Mouse (Mus musculus): ENCODE measurements around the gene Anks4b. TPM values are rescaled to one million over a fixed set of nuclear protein-coding genes. Genes with fewer than 3 reads are reported as not detected.

Anks4b gene
- total and polyA plus RNA-seq, 3 experiments, result 0.10 to 0.20 TPM; not detected in 1

- no peak for TF ChIP-seq EP300 (IDR thresholded peaks at IDR 0.05; ENCODE audit: insufficient read depth, low read depth, low read length)
- no peak for TF ChIP-seq POLR2A (IDR thresholded peaks at IDR 0.05; ENCODE audit: insufficient read depth, low read depth, low read length)
- TF ChIP-seq CTCF (IDR thresholded peaks at IDR 0.05), result no peak
- no peak for DNase-seq
These were observed 30.9 kb upstream of the Anks4b start for GRCm38 (mm10) chr7:120142743-120143142.

DNA sequence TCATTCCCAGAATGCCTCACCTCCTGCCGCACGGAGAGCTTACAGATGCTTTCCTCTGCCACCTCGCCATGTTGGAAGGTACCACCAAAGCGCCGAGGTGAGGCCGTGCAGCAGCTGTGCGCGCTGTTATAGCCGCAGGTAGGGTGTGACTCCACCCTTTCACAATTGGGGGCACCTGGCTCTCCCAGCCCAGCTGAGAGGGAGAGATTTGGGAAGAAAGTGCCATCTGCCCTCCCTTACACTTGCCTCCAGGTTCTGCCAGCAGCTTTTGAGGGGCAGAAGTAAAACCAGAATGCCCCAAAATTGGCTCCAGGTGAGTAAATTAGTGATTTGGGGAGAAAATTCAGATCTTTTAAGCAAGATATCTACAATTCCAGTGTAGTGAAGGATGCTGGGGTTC lies 28.5 kb upstream of the Anks4b start, which contains the start of gene Zp2:
Gene Zp2 (minus strand): TSS at position 101 of the 400 bp plus-strand sequence.
- 65% methylated on average over 9 of the region's 9 CpGs for WGBS
- Histone ChIP-seq H3K27me3 (ENCODE audit: control insufficient read depth, insufficient read depth, low read length) (no peaks in the 10 kb centered on the region), H3K36me3 (ENCODE audit: control insufficient read depth, insufficient read depth, low read length) (no peaks in the 10 kb centered on the region; the same call in 1 of the 2 replicates), H3K4me1 (ENCODE audit: control insufficient read depth, insufficient read depth, low read length) (no peaks in the 10 kb centered on the region; the same call in 1 of the 2 replicates), H3K9ac (ENCODE audit: low read depth, low read length) (no peak within 1 kb of the TSS), H3K4me3 (no peak within 1 kb of the TSS), H3K79me2 (replicated peaks; ENCODE audit: control insufficient read depth, insufficient read depth, low read length) (no peaks in the 10 kb centered on the region), H3K27ac (no peak within 1 kb of the TSS)
- DNase-seq, result no peak
- intact Hi-C loops (cut with DNase I), result no loop called here
- no peak for TF ChIP-seq CTCF (IDR thresholded peaks at IDR 0.05)

More at GRCm38 (mm10) chr7:120142743-120143142, 30.9 kb upstream of the Anks4b start:
- Histone ChIP-seq H3K79me2 (replicated peaks; ENCODE audit: control insufficient read depth, insufficient read depth, low read length) (no peaks in the 10 kb centered on the region), H3K9ac (ENCODE audit: low read depth, low read length) (no peak overlapping the region), H3K36me3 (ENCODE audit: control insufficient read depth, insufficient read depth, low read length) (no peaks in the 10 kb centered on the region; the same call in 1 of the 2 replicates), H3K4me1 (ENCODE audit: control insufficient read depth, insufficient read depth, low read length) (no peaks in the 10 kb centered on the region), H3K4me3 (no peak overlapping the region), H3K27me3 (ENCODE audit: control insufficient read depth, insufficient read depth, low read length) (no peaks in the 10 kb centered on the region), H3K27ac (no peak overlapping the region)
- intact Hi-C loops (cut with DNase I), result no loop called here
- WGBS, result 80% methylated on average over 1 of the region's 1 CpGs

DNA sequence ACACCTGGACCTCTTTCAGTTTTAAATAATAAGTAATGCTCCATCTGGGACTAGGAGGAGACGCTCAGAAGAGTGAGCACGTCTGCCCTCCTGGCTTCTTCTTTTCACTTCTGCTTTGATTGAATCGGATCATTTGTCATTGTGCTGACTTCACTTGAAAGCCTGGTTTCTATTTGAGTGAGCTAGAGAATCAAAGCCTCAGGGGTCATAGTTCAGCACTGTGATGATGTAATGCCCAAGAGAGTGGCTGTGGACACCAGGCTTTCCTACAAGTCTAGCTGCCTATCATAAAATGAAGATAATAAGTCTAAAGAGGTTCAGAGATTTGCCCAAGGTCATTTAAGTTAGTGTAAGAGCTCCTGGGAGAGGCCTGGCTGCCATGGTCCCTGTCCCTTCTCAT lies 23.4 kb upstream of the Anks4b start:
- DNase-seq, result no peak
- H3K4me3 ChIP-seq, result no peak overlapping the region
- no peaks in the 10 kb centered on the region for H3K36me3 ChIP-seq (ENCODE audit: control insufficient read depth, insufficient read depth, low read length)
- H3K79me2 ChIP-seq (replicated peaks; ENCODE audit: control insufficient read depth, insufficient read depth, low read length), result no peaks in the 10 kb centered on the region
- no peak overlapping the region for H3K9ac ChIP-seq (ENCODE audit: low read depth, low read length)
- no peaks in the 10 kb centered on the region for H3K27me3 ChIP-seq (ENCODE audit: control insufficient read depth, insufficient read depth, low read length)
- no peaks in the 10 kb centered on the region; the same call in 1 of the 2 replicates for H3K4me1 ChIP-seq (ENCODE audit: control insufficient read depth, insufficient read depth, low read length)
- 52% methylated on average over 3 of the region's 3 CpGs for WGBS
- TF ChIP-seq CTCF (IDR thresholded peaks at IDR 0.05) (no peak), EP300 (IDR thresholded peaks at IDR 0.05; ENCODE audit: insufficient read depth, low read depth, low read length) (no peak), POLR2A (IDR thresholded peaks at IDR 0.05; ENCODE audit: insufficient read depth, low read depth, low read length) (no peak)
- H3K27ac ChIP-seq, result no peak overlapping the region
- intact Hi-C loops (cut with DNase I), result no loop called here

- H3K36me3 ChIP-seq (ENCODE audit: control insufficient read depth, insufficient read depth, low read length), result no peaks in the 10 kb centered on the region
These were observed 22.8 kb upstream of the Anks4b start for GRCm38 (mm10) chr7:120150898-120151297.

DNA sequence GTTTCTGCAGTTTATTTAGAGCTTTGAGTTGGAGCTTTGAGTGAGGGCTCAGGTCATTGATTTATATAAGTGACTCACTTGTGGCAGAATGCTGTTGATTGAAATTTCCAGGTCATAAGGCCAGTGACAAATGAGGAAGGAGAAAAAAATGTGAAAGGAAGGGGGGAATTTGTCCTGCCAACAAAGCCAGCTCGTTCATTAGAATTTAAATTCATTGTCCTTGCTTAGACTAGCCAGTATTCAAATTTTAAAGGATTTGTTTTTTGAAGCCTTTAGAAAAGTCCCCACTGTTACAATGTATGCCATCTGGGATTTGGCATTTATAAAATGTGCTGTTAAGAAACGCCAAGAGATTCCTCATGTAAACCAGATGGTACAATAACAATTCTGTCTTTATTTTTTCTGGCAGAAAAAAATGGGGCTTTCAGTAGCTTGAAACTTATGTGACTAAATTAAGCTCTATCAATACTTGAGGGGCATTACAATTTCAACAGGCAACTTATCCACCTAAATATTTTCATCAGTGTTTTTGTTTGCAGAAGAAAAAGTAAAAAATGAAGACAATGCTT lies 16.7 kb upstream of the Anks4b start:
- H3K4me1 ChIP-seq (ENCODE audit: control insufficient read depth, insufficient read depth, low read length), result no peaks in the 10 kb centered on the region
- H3K79me2 ChIP-seq (replicated peaks; ENCODE audit: control insufficient read depth, insufficient read depth, low read length), result no peaks in the 10 kb centered on the region
- WGBS, result 30% methylated on average over 2 of the region's 2 CpGs
- H3K27ac ChIP-seq, result no peak overlapping the region
- H3K36me3 ChIP-seq (ENCODE audit: control insufficient read depth, insufficient read depth, low read length), result no peaks in the 10 kb centered on the region
- TF ChIP-seq EP300 (IDR thresholded peaks at IDR 0.05; ENCODE audit: insufficient read depth, low read depth, low read length), result no peak
- TF ChIP-seq POLR2A (IDR thresholded peaks at IDR 0.05; ENCODE audit: insufficient read depth, low read depth, low read length), result no peak
- TF ChIP-seq CTCF (IDR thresholded peaks at IDR 0.05), result no peak
- no peak for DNase-seq
- intact Hi-C loops (cut with DNase I), result no loop called here
- H3K4me3 ChIP-seq, result no peak overlapping the region
- no peaks in the 10 kb centered on the region for H3K27me3 ChIP-seq (ENCODE audit: control insufficient read depth, insufficient read depth, low read length)
- no peak overlapping the region for H3K9ac ChIP-seq (ENCODE audit: low read depth, low read length)

More at GRCm38 (mm10) chr7:120150898-120151297, 22.8 kb upstream of the Anks4b start:
- TF ChIP-seq EP300 (IDR thresholded peaks at IDR 0.05; ENCODE audit: insufficient read depth, low read depth, low read length), result no peak
- no peak for TF ChIP-seq CTCF (IDR thresholded peaks at IDR 0.05)
- TF ChIP-seq POLR2A (IDR thresholded peaks at IDR 0.05; ENCODE audit: insufficient read depth, low read depth, low read length), result no peak
- Histone ChIP-seq H3K9ac (ENCODE audit: low read depth, low read length) (no peak overlapping the region), H3K27ac (no peak overlapping the region), H3K4me3 (no peak overlapping the region), H3K79me2 (replicated peaks; ENCODE audit: control insufficient read depth, insufficient read depth, low read length) (no peaks in the 10 kb centered on the region), H3K4me1 (ENCODE audit: control insufficient read depth, insufficient read depth, low read length) (no peaks in the 10 kb centered on the region; the same call in 1 of the 2 replicates), H3K27me3 (ENCODE audit: control insufficient read depth, insufficient read depth, low read length) (no peaks in the 10 kb centered on the region)
- no peak for DNase-seq
- 92% methylated on average over 2 of the region's 2 CpGs for WGBS
- intact Hi-C loops (cut with DNase I), result no loop called here

GRCm38 (mm10) chr7:120157575-120158061 lies 16.0 kb upstream of the Anks4b start:
- no peaks in the 10 kb centered on the region for H3K4me1 ChIP-seq (ENCODE audit: control insufficient read depth, insufficient read depth, low read length)
- H3K4me3 ChIP-seq, result no peak overlapping the region
- DNase-seq, result no peak
- H3K27me3 ChIP-seq (ENCODE audit: control insufficient read depth, insufficient read depth, low read length), result no peaks in the 10 kb centered on the region
- TF ChIP-seq POLR2A (IDR thresholded peaks at IDR 0.05; ENCODE audit: insufficient read depth, low read depth, low read length), result no peak
- no peak for TF ChIP-seq CTCF (IDR thresholded peaks at IDR 0.05)
- no peak for TF ChIP-seq EP300 (IDR thresholded peaks at IDR 0.05; ENCODE audit: insufficient read depth, low read depth, low read length)
- H3K27ac ChIP-seq, result no peak overlapping the region
- H3K9ac ChIP-seq (ENCODE audit: low read depth, low read length), result no peak overlapping the region
- intact Hi-C loops (cut with DNase I), result no loop called here
- H3K36me3 ChIP-seq (ENCODE audit: control insufficient read depth, insufficient read depth, low read length), result no peaks in the 10 kb centered on the region
- WGBS, result 47% methylated on average over 5 of the region's 5 CpGs
- no peaks in the 10 kb centered on the region for H3K79me2 ChIP-seq (replicated peaks; ENCODE audit: control insufficient read depth, insufficient read depth, low read length)

All from heart, adult 2 months (tissue).